Mouse (Mus musculus) midbrain, embryonic 13.5 days (tissue): Measurements from ENCODE around the gene Rab30. TPM values are rescaled to one million over a fixed set of nuclear protein-coding genes. Genes with fewer than 3 reads are reported as not detected.

Experiments
- ATAC-seq: fragments of 200-750 bp; cut with Nextera tagmentation; 2 replicates; pipeline ENCODE4 v1.8.0; 2017; ENCODE audit warnings: mild to moderate bottlenecking, moderate TSS enrichment, moderate library complexity
- H3K27ac ChIP-seq: fragments of 300-500 bp; sonication (generic); 2 replicates; pipeline ENCODE4 v1.5.1; 2015; ENCODE audit warnings: inconsistent platforms, mild to moderate bottlenecking, moderate library complexity
- H3K27me3 ChIP-seq: fragments of 300-500 bp; sonication (generic); 2 replicates; pipeline ENCODE4 v1.6.1; 2015; ENCODE audit warnings: mild to moderate bottlenecking, inconsistent platforms
- H3K36me3 ChIP-seq: fragments of 300-500 bp; sonication (generic); 2 replicates; pipeline ENCODE4 v1.6.1; 2015; ENCODE audit warnings: mild to moderate bottlenecking, inconsistent platforms
- H3K4me1 ChIP-seq: fragments of 300-500 bp; sonication (generic); replicated peaks from 2 replicates; pipeline ENCODE4 v1.6.1; 2015; ENCODE audit warnings: inconsistent platforms
- H3K4me2 ChIP-seq: fragments of 300-500 bp; sonication (generic); replicated peaks from 2 replicates; pipeline ENCODE4 v1.6.1; 2015; ENCODE audit warnings: moderate library complexity, mild to moderate bottlenecking, inconsistent platforms
- H3K4me3 ChIP-seq: fragments of 300-500 bp; sonication (generic); replicated peaks from 2 replicates; pipeline ENCODE4 v1.5.1; 2015; ENCODE audit warnings: mild to moderate bottlenecking, inconsistent platforms
- H3K9ac ChIP-seq: fragments of 300-500 bp; sonication (generic); replicated peaks from 2 replicates; pipeline ENCODE4 v1.6.1; 2015; ENCODE audit warnings: mild to moderate bottlenecking, inconsistent platforms
- H3K9me3 ChIP-seq: fragments of 300-500 bp; sonication (generic); 2 replicates; pipeline ENCODE4 v1.6.1; 2016; ENCODE audit warnings: mild to moderate bottlenecking, inconsistent platforms
- WGBS: fragments of 180-500 bp; shearing (Covaris S2); methylation state at CpG from one replicate; pipeline ENCODE4 v1.1.7; 2015; 5-methylcytosine and 5-hydroxymethylcytosine counted together
- polyA plus RNA-seq: library from polyadenylated mRNA; unstranded; fragments of >200 nt; fragmentation: Nextera tagmentation; extraction: Ambion mirVana; gene quantifications from 2 replicates; pipeline ENCODE4 v1.2.1, GENCODE M21; 2015

The Rab30 gene
- polyA plus RNA-seq, 1 experiment from 2014 or later = 21.6 TPM

DNA sequence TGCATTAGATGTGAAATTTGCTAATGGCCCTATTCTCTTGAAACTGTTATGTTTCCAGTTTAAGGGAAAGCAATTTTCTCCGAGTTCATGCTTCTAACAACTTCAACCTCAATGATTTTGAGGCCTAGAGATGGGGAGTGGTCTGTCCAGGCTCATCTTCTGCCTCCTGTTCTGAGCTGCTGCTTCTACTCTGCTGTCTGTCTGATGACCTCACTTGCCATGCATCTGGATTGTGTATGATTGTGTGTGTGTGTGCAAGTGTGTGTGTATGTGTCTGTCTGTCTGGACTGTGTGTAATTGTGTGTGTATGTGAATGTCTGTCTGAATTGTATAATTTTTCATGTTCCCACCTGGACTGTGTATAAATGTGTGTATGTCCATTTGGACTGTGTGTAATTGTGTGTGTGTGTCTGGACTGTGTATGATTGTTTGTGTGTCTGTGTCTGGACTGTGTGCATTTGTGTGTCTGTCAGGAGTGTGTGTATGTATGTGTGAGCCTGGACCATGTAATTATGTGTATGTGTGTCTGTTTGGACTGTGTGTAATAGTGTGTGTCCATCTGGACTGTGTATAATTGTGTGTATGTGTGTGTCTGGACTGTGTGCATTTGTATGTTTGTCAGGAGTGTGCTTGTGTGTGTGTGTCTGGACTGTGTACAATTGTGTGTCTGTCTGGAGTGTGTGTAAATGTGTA is 81.2 kb downstream of the Rab30 start:
- no peaks in the 10 kb centered on the region for H3K9me3 ChIP-seq
- 50% methylated on average over 1 of the region's 1 CpGs for WGBS
- peak; percentile 50 for ATAC-seq

DNA sequence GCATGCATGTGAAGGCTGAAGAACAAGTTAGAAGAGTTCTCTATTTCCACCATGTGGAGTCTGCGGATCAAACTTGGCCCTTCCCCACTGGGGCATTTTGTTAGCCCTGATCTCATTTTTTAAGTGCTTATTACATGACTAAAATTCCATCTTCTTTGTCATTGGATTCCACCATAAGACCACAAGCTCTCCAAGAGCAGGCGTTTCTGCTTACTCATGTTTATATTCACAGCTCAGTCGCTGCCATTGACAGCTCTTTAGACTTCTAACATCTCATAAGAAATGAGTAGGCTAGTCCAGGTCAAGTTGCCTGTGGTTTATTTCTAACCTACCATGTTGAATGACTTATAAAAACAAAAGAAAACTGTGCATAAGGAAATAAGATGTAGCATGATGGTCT is 84.8 kb downstream of the Rab30 start:
- Histone ChIP-seq H3K4me1 (no peaks in the 10 kb centered on the region), H3K36me3 (0 out of 2 replicates have a peak, but pooled peaks cover 3% of the 10 kb centered on the region), H3K9ac (no peak overlapping the region), H3K9me3 (no peaks in the 10 kb centered on the region), H3K27me3 (no peaks in the 10 kb centered on the region), H3K4me3 (no peak overlapping the region), H3K27ac (no peak overlapping the region), H3K4me2 (no peak overlapping the region)
- 94% methylated on average over 3 of the region's 3 CpGs for WGBS
- ATAC-seq = no peak

More for the DNA sequence above, 81.2 kb downstream of the Rab30 start:
- no peak overlapping the region for H3K4me3 ChIP-seq
- H3K4me1 ChIP-seq = no peaks in the 10 kb centered on the region
- no peak overlapping the region for H3K9ac ChIP-seq
- H3K36me3 ChIP-seq = 0 out of 2 replicates have a peak, but pooled peaks cover 3% of the 10 kb centered on the region
- H3K27ac ChIP-seq = no peak overlapping the region
- H3K27me3 ChIP-seq = no peaks in the 10 kb centered on the region
- no peak overlapping the region for H3K4me2 ChIP-seq

DNA sequence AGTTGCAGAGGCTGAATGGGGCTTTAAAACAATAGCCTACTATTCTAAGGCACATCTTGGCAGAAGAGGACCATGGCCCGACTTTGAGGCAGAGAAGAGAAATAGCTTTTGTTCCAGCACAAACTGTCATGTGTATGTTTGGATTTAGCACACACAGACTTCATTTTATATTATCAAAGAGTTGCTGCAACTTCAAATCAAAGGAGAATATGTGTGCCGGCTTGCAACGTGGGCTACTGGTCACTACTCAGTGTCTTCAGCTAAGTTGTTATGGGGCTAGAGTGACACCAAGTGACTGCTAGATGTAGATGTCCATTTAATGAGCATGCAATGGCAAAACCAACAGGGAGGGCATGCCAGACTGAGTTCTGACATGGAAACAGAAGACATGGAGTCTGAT is 86.6 kb downstream of the Rab30 start:
- Histone ChIP-seq H3K27me3 (no peaks in the 10 kb centered on the region), H3K4me3 (no peak overlapping the region), H3K4me2 (no peak overlapping the region), H3K4me1 (no peaks in the 10 kb centered on the region), H3K36me3 (peaks cover 8% of the 10 kb centered on the region; the same call in 1 of the 2 replicates), H3K27ac (no peak overlapping the region), H3K9ac (no peak overlapping the region), H3K9me3 (no peaks in the 10 kb centered on the region)
- WGBS = 47% methylated on average over 3 of the region's 3 CpGs
- ATAC-seq = no peak

DNA sequence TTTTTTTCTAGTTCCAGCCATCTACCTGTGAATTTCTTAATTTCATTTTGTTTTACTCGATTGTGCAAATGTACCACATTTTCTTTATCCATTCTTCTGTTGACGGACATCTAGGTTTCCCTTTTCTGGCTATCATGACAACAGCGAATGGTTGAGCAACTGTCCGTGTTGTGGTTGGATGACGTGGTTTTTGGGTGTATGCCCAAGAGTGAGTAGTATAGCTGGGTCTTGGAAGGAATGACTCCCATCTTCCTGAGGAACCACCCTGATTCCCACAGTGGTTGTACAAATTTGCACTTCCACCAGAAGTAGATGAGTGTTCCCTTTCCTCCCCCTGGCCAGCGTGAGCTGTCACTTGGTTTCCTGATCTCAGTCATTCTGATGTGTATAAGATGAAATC is 91.0 kb downstream of the Rab30 start:
- Histone ChIP-seq H3K9me3 (no peaks in the 10 kb centered on the region), H3K9ac (no peak overlapping the region), H3K4me1 (no peaks in the 10 kb centered on the region), H3K27ac (no peak overlapping the region), H3K4me3 (no peak overlapping the region), H3K36me3 (peaks cover 14% of the 10 kb centered on the region), H3K27me3 (no peaks in the 10 kb centered on the region), H3K4me2 (no peak overlapping the region)
- 92% methylated on average over 6 of the region's 6 CpGs for WGBS
- ATAC-seq = no peak

DNA sequence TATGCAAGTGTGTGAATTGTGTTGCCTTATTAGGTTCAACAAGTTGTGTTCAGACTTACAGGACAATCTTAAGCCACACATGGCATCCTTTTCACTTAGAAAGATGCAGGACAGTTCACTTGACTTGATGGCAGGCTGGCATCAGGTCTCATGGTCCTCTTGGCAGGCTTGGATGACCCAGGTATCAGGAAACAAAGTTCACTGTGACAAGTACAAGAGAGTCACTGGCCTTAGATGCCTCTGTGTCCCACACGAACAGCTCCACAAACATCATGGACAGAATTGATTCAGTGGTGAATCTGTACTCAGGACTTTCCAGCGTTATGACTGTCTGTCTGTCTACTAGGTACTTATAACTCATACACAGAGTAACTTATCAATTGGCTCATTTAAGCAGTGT is 93.0 kb downstream of the Rab30 start:
- no peaks in the 10 kb centered on the region for H3K27me3 ChIP-seq
- ATAC-seq = no peak
- H3K36me3 ChIP-seq = peaks cover 14% of the 10 kb centered on the region
- no peaks in the 10 kb centered on the region for H3K9me3 ChIP-seq
- H3K9ac ChIP-seq = no peak overlapping the region
- 85% methylated on average over 2 of the region's 2 CpGs for WGBS
- no peak overlapping the region for H3K27ac ChIP-seq
- H3K4me1 ChIP-seq = no peaks in the 10 kb centered on the region
- no peak overlapping the region for H3K4me3 ChIP-seq
- H3K4me2 ChIP-seq = no peak overlapping the region

DNA sequence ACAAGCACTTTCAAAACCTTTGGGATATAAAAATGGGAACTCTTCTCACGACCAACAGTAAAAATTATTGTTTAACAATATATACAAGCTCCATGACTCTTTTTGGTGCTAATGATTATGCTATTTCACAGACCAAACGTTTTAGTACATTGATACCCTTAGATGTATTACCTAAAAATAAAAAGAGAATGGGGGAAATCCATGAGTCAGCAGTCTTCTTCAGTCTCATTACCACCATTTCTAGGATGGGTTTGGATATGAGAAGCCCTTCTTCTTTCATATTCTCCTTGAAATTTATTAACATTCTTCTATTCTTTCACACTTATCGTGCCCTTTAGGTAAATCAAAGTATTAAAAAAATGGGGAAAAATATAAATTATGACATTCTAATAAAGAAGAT is 95.0 kb downstream of the Rab30 start:
- Histone ChIP-seq H3K36me3 (peaks cover 14% of the 10 kb centered on the region), H3K27ac (no peak overlapping the region), H3K4me3 (no peak overlapping the region), H3K9ac (no peak overlapping the region), H3K4me2 (no peak overlapping the region), H3K27me3 (no peaks in the 10 kb centered on the region), H3K9me3 (no peaks in the 10 kb centered on the region), H3K4me1 (no peaks in the 10 kb centered on the region)
- 89% methylated on average over 3 of the region's 3 CpGs for WGBS
- ATAC-seq = no peak

DNA sequence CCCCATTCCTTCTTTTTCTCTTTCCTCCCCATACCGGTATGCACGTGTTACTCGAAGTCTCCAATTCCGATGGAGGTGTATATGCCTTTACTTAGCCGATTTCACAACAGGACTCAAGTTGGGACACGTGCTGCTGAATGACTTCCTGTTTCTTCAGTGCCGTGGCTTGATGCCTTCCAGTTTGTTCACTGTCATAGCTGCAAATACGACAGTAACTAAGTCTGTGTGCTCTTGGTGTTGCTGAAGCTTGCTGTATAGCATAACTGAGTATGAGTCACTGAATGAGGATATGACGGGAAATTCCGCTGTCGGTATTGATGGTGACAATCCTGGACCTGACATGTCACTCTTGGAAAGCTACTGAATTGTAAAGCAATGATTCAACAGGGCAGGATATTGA is 95.8 kb downstream of the Rab30 start:
- no peak overlapping the region for H3K9ac ChIP-seq
- no peak overlapping the region for H3K4me2 ChIP-seq
- H3K4me1 ChIP-seq = no peaks in the 10 kb centered on the region
- WGBS = 94% methylated on average over 11 of the region's 11 CpGs
- H3K27ac ChIP-seq = no peak overlapping the region
- peaks cover 10% of the 10 kb centered on the region for H3K36me3 ChIP-seq
- ATAC-seq = no peak
- no peaks in the 10 kb centered on the region for H3K9me3 ChIP-seq
- no peaks in the 10 kb centered on the region for H3K27me3 ChIP-seq
- H3K4me3 ChIP-seq = no peak overlapping the region

DNA sequence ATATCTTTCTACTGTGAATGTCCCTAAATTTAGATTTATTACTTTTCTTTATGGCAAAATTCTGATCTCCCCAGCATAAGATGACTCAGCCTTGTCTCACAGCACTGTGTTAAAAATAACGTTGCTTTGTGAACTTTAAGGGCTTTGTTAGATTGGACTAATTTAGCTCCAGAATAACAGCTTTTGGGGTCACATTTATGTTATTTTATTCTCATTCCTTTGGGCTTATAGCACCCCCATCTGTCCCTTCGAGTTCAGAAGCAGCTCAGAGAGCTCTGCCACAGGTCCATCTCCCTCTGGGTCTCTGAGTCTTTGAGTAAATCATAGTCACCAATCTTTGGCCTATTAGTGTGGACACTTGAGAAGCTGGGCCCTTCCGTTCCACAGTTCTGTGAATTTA is 96.5 kb downstream of the Rab30 start:
- no peak for ATAC-seq
- Histone ChIP-seq H3K4me2 (no peak overlapping the region), H3K4me3 (no peak overlapping the region), H3K4me1 (no peaks in the 10 kb centered on the region), H3K36me3 (peaks cover 8% of the 10 kb centered on the region), H3K27me3 (no peaks in the 10 kb centered on the region), H3K9me3 (no peaks in the 10 kb centered on the region), H3K27ac (no peak overlapping the region), H3K9ac (no peak overlapping the region)
- 77% methylated on average over 3 of the region's 3 CpGs for WGBS

DNA sequence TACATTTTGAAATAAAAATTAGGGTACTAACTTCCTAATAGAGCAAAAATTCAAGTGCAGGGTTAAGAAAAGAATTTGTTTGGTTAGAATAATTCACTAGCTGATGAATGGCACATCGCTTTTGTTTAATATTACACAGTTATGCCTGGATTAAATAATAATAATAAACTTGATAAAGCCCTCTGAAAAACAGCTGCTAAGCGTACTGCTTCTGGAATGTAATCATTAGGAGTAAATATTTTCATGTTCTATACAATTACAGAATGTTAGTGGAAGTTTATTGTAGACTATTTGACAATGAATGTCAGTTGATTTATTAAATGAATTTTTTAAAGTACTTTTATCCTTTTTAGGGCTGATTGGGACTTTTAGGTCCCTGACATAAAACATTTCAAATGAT is 100.9 kb downstream of the Rab30 start:
- ATAC-seq = no peak
- Histone ChIP-seq H3K4me2 (no peak overlapping the region), H3K4me1 (no peaks in the 10 kb centered on the region), H3K9ac (no peak overlapping the region), H3K27ac (no peak overlapping the region), H3K36me3 (no peaks in the 10 kb centered on the region), H3K4me3 (no peak overlapping the region), H3K27me3 (no peaks in the 10 kb centered on the region), H3K9me3 (no peaks in the 10 kb centered on the region)
- WGBS = 89% methylated on average over 2 of the region's 2 CpGs

DNA sequence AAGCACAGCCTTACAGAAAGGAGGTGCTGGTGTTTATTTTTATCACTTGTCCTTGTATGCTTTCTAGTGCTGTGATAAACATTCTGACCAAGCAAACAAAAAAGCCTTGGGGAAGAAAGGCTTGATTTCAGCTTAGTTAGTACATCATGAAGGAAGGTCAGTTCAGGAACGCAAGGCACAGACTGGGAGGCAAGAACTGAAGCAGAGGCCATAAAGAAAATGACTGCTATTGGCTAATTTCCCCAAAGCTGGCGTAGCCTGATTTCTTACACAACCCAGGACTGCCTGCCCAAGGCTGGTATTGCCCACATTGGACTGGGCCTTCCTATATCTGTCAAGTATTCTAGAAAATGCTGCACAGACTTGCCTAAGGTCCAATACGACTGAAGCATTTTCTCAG is 106.8 kb downstream of the Rab30 start:
- Histone ChIP-seq H3K4me2 (no peak overlapping the region), H3K9ac (no peak overlapping the region), H3K4me3 (no peak overlapping the region), H3K9me3 (no peaks in the 10 kb centered on the region), H3K27ac (no peak overlapping the region), H3K36me3 (no peaks in the 10 kb centered on the region), H3K27me3 (no peaks in the 10 kb centered on the region), H3K4me1 (no peaks in the 10 kb centered on the region)
- ATAC-seq = no peak
- 93% methylated on average over 3 of the region's 3 CpGs for WGBS

DNA sequence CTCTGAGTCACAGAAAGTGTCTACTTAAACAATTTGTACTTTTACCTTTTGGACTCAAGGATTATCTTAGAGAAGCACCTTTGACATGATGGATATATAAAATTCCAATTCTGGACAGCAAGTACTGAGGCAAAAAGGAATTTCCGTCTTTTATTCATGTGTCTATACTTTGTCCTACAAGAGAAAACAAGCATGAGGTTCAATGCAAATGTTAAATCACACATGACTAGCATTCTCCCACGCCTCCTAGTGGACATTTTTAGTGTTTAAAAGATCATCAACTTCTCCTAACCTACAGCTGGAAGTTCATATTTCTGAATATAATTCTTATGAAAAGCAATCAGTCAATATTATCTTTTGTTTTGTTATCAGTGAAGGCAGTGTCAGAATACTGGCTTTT is 125.1 kb downstream of the Rab30 start:
- ATAC-seq = no peak
- no peaks in the 10 kb centered on the region; the same call in 1 of the 2 replicates for H3K36me3 ChIP-seq
- no peak overlapping the region for H3K27ac ChIP-seq
- no peaks in the 10 kb centered on the region for H3K9me3 ChIP-seq
- no peak overlapping the region for H3K4me3 ChIP-seq
- no peaks in the 10 kb centered on the region for H3K27me3 ChIP-seq
- H3K4me2 ChIP-seq = no peak overlapping the region
- H3K9ac ChIP-seq = no peak overlapping the region
- H3K4me1 ChIP-seq = no peaks in the 10 kb centered on the region
- 32% methylated on average over 2 of the region's 2 CpGs for WGBS

DNA sequence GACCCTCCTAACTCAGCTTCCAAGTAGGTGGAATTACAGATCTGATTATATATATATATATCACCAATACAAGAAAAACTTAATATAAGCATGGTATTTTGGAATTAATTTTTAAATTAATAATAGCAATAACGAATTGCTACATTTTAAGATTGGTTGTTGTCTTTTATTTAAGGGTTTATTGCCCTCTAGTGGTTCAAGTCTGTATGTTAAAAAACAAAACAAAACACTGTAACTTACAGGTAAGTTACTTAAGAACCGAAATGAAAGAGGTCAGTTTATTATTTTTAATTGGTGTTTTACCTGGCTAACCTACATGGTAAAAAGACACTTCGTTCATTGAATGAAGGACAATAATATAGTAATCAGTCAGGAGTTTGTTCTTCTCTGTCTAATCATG is 128.8 kb downstream of the Rab30 start:
- no peaks in the 10 kb centered on the region for H3K27me3 ChIP-seq

DNA sequence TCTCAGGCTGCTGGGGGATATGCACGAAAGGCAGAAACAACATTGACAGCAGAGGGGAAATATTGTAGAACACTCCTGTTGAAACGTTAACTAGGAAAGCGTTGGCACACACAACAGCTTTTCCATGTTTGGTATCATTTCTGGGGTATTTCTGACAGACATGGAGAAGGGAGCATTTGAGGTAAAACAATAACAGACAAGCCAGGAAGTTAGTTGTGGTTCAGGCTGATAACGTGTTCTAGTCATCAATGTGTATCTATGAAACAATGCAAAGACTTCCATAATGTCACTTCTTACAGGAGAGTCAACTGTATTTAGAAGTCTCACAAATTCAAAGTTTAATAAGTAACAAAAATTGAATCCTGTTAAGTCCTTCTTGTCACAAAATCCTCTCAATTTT is 130.2 kb downstream of the Rab30 start:
- no peak overlapping the region for H3K27ac ChIP-seq
- WGBS = 96% methylated on average over 4 of the region's 4 CpGs
- no peak overlapping the region for H3K4me3 ChIP-seq
- H3K36me3 ChIP-seq = no peaks in the 10 kb centered on the region
- no peak overlapping the region for H3K9ac ChIP-seq
- H3K4me2 ChIP-seq = no peak overlapping the region
- no peak for ATAC-seq
- no peaks in the 10 kb centered on the region for H3K9me3 ChIP-seq
- H3K4me1 ChIP-seq = peaks cover 19% of the 10 kb centered on the region
- H3K27me3 ChIP-seq = no peaks in the 10 kb centered on the region

More for the DNA sequence above, 128.8 kb downstream of the Rab30 start:
- WGBS = 84% methylated on average over 3 of the region's 3 CpGs
- Histone ChIP-seq H3K4me1 (peaks cover 8% of the 10 kb centered on the region), H3K36me3 (no peaks in the 10 kb centered on the region), H3K4me2 (no peak overlapping the region), H3K9ac (no peak overlapping the region), H3K9me3 (no peaks in the 10 kb centered on the region), H3K27ac (no peak overlapping the region), H3K4me3 (no peak overlapping the region)
- no peak for ATAC-seq
